Mouse (Mus musculus) spleen, adult 2 months (tissue): Measurements from ENCODE around the gene Fam169b.

Source experiments
- CTCF ChIP-seq: fragments of 200-500 bp; IDR thresholded peaks from 2 replicates; pipeline ENCODE4 v1.5.1; 2011; ENCODE audit warnings: mild to moderate bottlenecking, inconsistent platforms; ENCODE audit not compliant: insufficient read depth, insufficient read length, insufficient replicate concordance; ENCODE audit errors: extremely low read depth
- POLR2A ChIP-seq: fragments of 200-500 bp; IDR thresholded peaks from 2 replicates; pipeline ENCODE4 v1.6.1; 2011; ENCODE audit warnings: low read depth, low read length, inconsistent platforms

DNA sequence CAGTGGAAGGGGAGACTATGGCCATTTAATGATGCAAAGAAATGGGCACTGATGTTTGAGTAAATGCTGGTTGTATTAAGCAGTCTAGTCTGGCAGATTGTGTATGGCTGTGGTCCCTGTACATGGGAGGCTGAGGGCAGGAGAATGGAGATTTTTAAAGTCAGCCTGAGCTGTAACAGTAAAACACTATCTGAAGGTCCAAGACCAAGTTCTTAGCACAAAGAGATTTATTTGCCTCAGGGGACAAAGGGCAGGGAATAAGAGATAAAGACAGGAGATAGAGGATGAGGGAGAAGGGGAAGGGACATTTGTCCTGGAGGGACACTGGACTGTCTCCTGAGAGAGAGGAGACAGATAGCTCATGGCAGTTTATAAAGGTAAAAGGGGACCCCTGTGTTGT lies at the start of gene Fam169b:
- no peak for TF ChIP-seq CTCF
- TF ChIP-seq POLR2A, result no peak
